Mouse (Mus musculus): ENCODE data around the gene Nup188. TPM values are rescaled to one million over a fixed set of nuclear protein-coding genes. Genes with fewer than 3 reads are reported as not detected.

The Nup188 gene
- total RNA-seq, 2 experiments from 2014 or later: 21.7 to 34.3 TPM

DNA sequence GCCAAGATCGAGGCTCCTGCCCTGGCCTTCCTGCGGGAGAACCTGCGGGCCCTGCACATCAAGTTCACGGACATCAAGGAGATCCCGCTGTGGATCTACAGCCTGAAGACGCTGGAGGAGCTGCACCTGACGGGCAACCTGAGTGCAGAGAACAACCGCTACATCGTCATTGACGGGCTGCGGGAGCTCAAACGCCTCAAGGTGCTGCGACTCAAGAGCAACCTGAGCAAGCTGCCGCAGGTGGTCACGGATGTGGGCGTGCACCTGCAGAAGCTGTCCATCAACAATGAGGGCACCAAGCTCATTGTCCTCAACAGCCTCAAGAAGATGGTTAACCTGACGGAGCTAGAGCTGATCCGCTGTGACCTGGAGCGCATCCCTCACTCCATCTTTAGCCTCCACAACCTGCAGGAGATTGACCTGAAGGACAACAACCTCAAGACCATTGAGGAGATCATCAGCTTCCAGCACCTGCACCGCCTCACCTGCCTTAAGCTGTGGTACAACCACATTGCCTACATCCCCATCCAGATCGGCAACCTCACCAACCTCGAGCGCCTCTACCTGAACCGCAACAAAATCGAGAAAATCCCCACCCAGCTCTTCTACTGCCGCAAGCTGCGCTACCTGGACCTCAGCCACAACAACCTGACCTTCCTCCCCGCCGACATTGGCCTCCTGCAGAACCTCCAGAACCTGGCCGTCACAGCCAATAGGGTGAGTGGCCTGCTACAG is 29.4 kb upstream of the Nup188 start:
- ATAC-seq (replicated peaks; ENCODE audit: poor library complexity): no peak

DNA sequence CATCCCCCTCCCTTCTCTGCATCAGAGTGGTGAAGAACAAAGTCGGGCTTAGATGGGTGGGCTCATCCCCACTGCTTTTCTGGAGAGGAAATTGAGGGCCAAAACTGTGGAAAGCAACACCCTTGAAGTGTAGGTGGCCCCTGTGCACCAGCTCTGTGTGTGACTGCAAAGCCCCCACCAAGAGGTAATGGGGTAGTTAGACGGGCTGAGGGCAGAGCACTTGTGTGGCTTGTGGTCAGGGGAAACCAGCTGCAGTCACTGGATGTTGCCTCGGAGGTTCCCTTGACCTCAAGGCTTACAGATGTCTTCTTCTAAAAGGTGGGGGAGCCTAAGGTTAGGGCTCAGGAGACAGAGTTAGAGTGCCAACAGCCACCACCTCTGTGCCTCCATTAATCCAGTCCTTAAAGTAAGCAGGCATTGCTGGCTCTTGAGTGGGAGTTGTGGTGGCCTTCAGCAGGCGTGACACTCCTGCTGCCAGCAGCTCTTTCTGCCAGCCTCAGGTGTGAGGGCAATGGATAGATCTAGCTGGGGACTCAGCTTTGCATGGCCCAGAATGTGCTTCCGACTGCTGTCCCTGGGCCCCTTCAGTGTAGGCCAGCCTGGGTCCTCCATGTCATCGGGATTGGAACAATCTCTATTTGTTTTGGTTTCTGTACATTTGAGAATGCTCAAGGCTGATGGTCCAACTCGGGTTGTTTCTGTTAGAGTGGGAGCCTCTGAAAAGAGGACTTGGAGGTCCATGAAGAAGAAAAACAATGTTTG is 28.3 kb upstream of the Nup188 start:
- ATAC-seq (replicated peaks; ENCODE audit: poor library complexity): peak; percentile 67

GRCm38 (mm10) chr2:30258600-30258999 is 27.6 kb upstream of the Nup188 start:
- no peak for ATAC-seq (replicated peaks; ENCODE audit: poor library complexity)

DNA sequence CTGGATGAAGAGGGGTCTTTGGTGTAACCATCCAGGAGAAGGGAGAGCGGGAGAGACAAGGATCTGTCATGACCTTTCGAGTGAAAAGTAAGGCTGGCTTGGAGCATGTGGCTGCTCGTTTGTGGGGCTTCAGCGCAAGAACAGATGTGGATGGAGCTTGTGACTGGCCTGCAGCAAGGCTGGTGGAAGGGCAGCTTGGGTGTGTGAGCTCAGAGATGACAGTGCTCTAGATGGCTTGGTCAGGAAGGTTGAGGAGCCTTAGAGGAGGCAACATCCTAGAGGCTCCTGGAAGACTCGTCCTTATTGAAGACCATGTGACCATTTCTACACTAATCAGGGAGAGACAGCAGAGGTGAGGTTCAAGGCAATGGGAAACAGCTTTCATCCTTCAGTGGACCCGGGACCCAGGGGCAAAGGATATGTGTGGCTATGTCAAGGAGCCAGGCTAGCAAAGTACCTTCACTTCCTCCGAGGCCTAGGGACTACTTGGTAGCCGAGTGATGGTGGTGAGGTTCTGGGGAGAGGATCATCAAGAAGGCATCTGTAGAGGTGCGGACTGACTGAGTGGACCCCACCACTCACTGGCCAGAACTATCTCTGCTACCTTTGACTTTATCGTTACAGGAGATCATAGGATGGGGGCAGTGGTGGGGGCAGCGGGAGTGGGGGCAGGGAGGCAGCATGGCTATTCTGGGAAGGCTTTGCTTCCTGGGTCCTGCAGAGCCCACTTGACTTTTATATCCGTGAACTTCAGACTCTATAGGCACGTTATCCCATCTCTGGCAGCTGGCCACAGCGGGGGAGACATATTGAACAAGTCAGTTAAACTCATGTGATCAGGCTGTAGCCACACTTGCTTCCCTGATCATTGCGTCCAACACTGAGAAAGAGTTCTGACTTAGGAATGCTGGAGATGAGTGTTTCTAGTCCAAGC is 26.8 kb upstream of the Nup188 start:
- no peak for ATAC-seq (replicated peaks; ENCODE audit: poor library complexity)

DNA sequence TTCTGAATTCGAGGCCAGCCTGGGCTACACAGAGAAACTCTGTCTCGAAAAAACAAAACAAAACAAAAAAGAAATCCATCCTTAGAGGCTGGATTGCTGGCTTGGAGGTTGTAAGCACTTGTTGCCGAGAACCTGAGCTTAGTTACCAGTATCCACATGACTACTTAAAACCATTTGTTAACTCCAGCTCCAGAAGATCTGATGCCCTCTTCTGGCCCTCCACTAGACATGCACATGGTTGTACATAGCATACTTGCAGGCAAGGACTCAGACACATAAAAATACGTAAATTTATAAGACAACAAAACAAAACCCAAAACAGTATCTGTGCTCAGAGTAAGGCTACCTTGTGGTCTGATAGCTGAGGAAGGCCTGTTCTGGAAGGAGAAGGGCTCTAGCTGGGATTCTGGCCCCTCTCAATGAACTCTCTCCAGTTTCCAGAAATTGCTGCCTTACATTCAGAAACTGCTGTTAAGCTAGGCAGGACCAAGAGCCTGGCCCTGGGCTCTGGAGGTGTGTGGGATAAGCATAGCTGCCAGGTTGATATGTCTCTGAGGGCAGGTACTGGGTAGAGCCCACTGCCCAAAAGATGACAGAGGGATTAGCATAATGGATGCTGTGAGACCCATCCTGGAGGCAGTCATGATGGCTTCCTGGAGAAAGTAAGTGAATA is 25.0 kb upstream of the Nup188 start:
- ATAC-seq (replicated peaks; ENCODE audit: poor library complexity): no peak

- ATAC-seq (replicated peaks; ENCODE audit: poor library complexity): no peak
These were observed 24.0 kb upstream of the Nup188 start for GRCm38 (mm10) chr2:30261921-30262839.

- no peak for ATAC-seq (replicated peaks; ENCODE audit: poor library complexity)
These were observed 23.3 kb upstream of the Nup188 start for GRCm38 (mm10) chr2:30262840-30263441.

GRCm38 (mm10) chr2:30263811-30264210 is 22.4 kb upstream of the Nup188 start:
- ATAC-seq (replicated peaks; ENCODE audit: poor library complexity): no peak

DNA sequence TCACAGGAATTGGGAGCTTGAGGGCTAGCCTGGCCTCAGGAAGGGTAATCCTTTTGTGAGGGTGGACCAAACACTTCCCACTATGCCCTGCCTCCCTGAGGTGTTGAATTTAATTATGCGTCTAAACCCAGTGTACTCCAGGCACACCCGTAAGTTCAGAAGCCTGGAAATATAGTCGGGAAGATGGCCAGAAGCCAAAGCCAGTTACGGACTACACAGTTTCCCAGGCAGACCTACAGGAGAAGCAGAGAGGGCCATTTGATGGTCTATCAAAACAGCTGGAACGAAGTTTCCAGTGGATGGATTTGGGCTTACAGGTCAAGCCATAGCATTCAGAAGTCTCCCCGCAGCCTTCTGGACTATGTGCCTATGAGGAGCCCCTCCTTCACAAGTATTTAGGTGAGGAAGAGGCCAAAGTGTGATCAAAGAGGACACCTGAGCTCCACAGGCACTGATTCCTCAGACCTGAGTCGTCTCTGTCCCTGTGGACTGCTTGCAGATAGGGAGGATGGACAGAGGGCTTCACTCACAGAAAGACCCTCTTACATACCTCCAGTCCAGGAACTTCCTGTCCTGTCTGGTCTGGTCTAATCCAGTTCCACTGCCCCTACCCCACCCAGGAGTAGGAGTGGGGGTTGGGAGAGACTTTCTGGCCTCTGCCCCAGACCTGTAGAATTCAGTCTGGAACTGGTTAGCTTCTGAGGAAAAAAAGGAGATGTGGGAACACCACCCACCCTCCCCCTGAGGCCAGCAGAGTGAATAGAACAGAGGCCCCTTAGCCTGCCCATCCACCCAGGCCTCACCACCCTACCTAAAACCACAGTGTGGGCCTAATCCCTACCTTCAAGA is 21.3 kb upstream of the Nup188 start:
- no peak for ATAC-seq (replicated peaks; ENCODE audit: poor library complexity)

- no peak for ATAC-seq (replicated peaks; ENCODE audit: poor library complexity)
These were observed 20.4 kb upstream of the Nup188 start, which contains the start of gene Phyhd1 for GRCm38 (mm10) chr2:30265767-30266253. Phyhd1 (plus strand) TSS chr2:30266203.

GRCm38 (mm10) chr2:30266392-30266941 is 19.7 kb upstream of the Nup188 start:
- ATAC-seq (replicated peaks; ENCODE audit: poor library complexity): 0 out of 2 replicates have a peak, but pooled peaks have one; percentile 35

GRCm38 (mm10) chr2:30267466-30267865 is 18.7 kb upstream of the Nup188 start:
- no peak for ATAC-seq (replicated peaks; ENCODE audit: poor library complexity)

DNA sequence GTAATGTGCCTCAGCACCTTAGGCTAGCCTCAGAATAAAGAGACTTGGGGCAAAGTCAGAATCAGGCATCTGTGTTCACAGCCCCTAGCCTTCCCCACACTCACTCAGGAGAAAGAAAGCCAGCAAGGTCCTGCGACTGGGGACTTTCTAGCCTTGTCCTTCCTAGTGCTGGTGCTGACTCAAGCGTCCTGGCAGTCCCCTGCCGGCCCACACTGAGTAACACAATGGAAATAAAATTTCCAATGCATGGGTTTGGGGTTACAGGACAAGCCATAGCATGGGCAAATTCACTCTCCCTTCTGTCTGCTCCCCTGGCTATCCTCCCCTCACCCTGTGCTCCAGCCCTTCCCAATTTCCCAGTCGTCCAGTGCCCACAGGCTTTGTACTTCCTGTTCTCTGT is 17.8 kb upstream of the Nup188 start:
- no peak for ATAC-seq (replicated peaks; ENCODE audit: poor library complexity)

DNA sequence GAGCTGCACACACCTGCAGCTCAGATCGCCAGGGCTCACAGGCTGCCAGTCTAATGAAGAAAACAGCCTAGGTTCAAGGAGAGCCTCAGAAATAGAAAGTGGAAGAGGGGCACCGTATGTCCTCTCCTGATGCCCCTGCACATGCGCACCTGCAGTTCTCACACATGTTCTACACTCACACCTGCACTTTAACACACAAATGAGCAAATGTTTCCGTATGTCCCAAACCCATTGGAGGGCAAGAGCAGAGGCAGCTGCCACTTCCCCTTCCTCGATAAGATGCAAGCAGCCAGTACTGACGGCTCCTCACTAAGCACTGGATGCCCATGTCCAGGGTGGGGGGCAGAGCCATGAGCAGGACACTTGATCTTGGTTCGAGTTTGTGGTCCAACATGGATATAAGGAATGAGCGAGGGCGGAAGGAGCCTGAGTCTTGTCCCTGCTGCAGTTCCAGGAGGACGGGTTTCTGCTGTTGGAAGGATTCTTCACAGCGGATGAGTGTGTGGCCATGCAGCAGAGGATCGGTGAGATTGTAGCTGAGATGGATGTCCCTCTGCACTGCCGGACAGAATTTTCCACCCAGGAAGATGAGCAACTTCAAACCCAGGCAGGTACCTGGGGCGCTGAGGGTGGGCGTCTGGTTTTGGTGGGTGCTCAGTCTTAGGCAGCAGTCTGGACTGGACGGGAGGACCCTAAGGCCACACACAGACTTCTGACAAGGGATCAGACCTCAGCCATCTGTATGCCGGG is 16.8 kb upstream of the Nup188 start:
- no peak for ATAC-seq (replicated peaks; ENCODE audit: poor library complexity)

- ATAC-seq (replicated peaks; ENCODE audit: poor library complexity): peak; percentile 87
These were observed 16.1 kb upstream of the Nup188 start for GRCm38 (mm10) chr2:30270134-30270533.

GRCm38 (mm10) chr2:30280743-30281142 is 5.5 kb upstream of the Nup188 start, which contains the start of gene Gm28038:
Gm28038 (plus strand) TSS chr2:30281043.
- ATAC-seq (replicated peaks; ENCODE audit: poor library complexity): no peak

GRCm38 (mm10) chr2:30281651-30282050 is 4.5 kb upstream of the Nup188 start:
- ATAC-seq (replicated peaks; ENCODE audit: poor library complexity): no peak

Measured in megakaryocyte progenitor cell, adult 5-6 weeks (primary cell).